Mouse (Mus musculus): ENCODE results near the gene Parvg.
A peak's percentile ranks its signal among the peaks of the same experiment; 100 is the strongest.
"Not testable (repeated sequence)": the region's sequence is repeated elsewhere in the genome, so short reads cannot be mapped to it uniquely, and the experiment has no call there.

The Parvg gene

DNA sequence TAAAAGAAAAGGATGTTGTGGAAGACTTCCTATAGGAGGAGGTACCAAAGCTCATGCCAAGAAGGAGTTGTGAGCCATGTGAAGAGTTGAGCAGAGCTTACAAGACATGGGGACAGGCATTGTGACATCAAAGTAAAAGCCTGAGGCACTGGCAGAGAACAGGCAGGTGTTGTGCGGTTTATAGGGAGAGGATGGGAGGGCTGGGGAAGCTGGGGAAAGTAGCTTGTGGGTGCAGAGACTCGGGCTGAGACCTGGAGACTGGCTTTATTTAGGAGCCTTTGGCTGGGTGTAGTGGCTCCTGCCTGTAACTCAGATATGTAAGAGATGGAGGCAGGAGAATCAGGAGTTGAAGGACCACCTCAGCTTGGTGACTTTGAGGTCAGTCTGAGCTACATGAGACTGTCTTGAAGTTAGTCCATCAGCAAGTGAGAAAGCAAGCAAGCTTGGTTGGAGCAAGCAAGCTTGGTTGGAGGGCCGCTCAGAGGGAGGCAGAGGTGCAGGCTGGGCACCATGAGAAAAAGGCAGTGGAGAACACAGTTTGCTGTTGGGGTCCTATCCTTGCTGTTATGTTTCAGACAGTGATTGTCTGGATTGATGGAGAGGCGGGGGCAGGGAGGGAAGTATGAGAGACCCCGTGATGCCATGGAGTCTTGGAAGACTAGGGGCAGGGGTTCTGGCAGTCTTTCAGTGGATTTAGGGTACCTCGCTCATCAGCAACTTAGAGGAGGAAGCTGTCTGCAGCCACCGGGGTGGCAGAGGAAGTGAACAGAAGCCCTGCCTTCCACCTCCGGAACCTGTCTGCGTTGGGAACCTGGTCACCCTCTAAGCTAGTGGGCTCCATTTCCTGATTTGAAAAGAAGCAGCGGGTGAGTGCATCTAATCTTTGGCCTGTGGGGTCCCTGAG lies at the start of gene Parvg:
Gene Parvg, plus strand, starts transcription at position 61 of the 904 bp plus-strand sequence.
- no peak for DNase-seq

DNA sequence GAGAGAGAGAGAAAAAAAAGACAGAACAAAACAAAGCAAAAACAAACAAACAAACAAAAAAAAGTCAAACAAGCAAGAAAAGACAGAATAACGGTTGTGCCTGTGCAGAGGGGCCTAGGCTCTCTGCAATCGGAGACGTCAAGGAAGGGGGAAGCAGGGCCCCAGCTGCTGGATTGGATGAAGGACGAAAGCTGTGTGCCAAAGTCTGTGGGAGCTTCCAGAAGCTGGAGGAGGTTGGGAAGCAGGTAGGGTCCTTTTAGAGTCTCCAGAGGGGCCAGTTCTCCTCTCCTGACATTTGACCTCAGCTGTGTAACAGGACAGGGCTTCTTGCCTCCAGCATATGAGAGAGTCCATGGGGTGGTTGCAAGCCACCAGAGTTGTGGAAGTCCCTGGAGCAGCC lies 47.8 kb upstream of the Parvg start:
- no peak for DNase-seq

DNA sequence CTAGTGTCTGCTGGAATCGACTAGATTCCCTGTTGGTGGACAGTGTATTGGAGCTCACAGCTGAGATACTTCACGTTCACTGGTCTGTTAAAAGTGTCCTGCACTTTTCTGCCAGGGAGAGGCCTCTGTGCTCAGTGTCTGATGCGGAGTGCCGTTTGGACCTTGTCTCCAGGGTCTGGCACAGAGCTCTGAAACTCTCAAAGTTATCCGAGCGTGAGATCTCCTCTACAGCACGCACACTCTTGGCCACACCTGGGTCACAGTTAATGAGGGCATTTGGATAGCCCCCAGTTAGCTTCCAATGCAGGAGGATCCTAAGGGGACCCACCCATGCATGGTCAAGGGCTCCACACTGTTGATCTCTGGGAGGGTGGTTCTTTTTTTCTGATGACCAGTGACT lies 45.7 kb upstream of the Parvg start:
- no peak for DNase-seq

DNA sequence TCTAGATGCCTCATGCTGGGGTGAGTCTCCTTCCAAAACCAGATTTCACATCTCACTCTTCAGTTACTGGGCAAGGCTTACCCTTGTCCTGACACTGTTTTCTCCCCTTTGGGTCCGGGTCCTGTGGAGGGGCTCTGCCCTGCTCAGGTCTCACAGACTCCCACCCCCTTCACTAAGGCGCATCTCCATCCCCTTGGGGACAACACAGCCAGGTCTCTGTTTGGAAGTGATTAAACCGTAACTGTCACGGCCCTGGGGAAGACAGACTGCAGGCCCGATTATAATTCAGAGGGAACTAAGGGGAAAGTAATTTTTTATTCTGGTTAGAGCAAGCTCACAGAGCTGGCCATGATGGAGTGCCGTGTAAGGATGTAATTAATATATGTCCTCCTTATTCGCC lies 45.2 kb upstream of the Parvg start:
- no peak for DNase-seq

DNA sequence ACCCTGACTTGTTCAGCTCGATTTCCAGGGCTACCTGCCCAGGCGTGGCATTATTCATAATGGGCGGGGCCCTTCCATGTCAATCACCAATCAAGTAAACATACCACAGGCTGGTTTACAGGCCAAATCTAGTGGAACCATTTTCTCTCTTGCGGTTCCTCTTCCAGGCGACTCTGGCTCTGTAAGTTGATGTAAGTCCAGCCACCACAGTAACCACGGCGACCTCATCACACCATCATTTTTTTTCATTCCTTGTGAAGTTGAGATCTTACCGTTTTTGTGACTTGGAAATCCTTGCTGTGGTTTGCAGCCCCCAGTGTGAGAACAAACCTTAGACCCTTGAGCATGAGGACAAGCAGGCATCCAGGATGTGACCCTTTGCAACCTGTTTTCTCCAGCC lies 43.5 kb upstream of the Parvg start:
- DNase-seq = no peak

DNA sequence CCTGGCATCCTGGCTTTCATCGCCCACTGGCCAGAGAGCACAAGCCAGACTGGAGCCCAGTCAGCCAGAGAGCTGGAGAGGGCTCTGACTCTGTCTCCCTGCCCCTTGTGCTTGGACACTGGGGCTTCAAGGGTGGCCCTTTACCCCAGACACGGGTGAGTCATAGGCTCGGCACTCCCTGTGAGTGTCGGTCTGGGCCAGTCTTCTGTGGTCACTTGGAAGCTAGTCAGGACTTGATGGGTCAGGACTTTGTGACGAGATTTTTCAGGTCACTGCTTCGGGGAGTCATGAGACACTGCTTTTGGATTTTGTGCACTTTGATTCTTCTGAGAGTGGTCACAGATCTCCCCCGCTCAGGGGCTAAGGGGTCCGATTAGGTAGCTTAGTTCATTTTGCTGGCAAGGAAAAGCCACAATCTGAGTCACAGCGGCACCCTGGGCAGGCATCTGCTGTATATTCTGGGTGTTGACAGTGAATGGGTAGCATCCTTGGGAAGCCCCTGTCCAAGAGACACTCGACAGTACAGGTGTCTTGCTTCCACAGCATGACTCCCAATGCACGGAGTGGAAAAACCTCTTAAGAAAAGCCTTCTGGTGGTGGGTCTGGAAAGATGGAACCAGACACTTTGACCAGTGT lies 43.0 kb upstream of the Parvg start:
- DNase-seq = no peak

DNA sequence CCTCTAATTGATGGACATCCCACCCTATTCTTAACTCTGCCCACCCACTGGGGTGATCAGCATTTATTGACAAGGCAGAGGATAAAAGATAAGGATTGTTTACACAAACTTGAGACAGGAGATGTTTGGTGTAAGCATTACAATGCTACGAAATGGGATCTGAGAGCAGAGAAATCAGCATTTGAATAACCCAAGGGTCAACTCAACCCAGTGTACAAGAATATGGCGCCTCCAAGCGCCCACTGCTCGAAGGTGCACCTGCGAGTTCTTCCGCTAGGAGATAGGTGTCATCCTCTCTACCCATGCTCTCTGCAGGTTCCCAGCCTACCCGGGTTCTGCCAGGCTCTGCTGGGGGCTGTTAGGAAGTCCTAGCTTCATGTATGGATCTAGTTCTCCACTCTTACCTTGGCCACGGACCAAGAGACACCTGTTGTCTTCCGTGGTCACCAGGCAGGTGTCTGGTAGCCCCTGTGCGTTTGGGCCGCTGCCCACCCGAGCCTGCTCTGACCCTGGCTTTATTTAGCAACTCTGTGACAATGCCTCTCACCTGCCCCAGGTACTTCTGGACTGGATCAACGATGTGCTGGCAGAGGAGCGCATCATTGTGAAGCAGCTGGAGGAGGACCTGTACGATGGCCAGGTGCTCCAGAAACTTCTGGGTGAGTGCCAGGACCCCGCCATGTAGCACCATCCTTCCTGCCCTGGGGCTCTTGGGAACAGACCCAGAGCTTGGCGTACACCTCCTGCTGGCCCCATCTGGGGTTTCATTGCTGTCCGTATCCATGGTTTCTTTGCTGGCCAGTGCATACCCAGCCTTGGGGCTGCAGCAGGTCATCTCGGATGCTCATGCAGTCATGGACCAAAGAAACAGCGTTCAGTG lies 41.4 kb upstream of the Parvg start:
- no peak for DNase-seq

DNA sequence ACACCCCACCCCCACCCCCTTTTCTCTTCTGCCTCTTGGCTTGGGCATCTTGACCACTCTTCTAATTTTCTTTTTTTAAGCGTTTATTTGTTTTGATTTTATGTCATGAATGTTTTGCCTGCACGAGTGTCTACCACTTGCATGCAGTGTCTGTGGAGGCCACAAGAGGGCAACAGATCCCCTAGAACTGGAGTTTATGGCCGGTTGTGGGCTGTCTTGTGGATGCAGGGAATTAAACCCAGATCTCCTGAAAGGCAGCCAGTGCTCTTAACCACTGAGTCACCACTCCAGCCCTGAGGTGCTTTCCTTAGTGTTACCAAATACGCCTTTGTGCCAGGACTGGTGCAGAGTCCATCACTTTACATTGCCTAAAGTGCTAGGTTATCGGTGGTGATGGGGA lies 39.8 kb upstream of the Parvg start:
- DNase-seq = peak; percentile 57

DNA sequence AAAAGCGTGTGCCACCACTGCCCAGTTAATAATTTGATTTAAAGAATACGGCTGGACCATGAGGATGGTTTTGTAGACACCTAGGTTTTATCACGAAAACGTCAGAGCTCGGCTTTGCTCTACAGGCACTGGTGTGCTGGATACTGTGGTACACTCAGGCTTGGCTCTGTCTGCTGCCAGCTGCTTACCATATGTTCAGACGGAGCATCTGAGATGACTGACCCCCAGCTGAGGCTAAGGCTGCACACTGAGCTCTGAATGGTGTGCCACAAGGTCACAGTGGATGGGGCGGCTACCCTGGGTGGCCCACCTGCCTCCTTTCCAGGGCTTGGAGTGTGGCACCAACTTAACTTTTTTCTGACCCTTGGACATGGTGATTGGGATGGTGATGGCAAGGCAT lies 38.4 kb upstream of the Parvg start:
- peak; percentile 43 for DNase-seq

DNA sequence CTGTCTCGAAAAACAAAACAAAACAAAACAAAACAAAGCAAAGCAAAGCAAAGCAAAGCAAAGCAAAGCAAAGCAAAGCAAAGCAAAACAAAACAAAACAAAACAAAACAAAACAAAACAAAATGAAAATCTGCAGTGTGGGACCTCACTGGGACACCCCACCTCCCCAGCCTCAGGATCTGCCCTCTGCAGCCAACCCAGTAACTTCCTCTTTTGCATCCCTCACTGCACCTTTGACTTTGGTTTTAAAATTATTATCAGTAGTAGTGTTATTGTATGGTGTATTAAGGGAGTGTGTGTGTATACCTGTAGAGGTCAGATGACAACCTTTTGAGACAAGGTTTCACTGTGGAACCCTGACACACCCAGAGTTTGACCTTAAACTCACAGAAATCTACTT lies 34.9 kb upstream of the Parvg start:
- not testable (repeated sequence) for DNase-seq

DNA sequence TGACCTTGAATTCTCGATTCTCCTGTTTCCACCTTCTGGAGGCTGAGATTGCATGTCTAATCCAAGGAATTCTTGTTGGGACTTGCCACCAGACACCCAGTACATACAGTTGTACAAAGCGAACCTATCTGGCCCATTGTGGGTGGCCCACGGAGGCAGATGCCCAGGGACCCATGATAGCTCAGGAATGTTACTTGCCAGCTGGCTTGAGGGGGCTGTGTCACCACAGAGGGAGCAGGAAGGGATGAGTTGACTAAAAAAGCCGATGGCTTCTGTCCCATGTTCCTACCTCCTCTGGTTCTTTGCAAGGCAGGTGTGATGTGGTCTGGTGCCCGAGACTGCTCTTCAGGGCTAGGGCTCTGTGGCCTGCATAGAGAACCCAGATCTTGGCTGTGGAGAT lies 32.7 kb upstream of the Parvg start:
- DNase-seq = no peak

DNA sequence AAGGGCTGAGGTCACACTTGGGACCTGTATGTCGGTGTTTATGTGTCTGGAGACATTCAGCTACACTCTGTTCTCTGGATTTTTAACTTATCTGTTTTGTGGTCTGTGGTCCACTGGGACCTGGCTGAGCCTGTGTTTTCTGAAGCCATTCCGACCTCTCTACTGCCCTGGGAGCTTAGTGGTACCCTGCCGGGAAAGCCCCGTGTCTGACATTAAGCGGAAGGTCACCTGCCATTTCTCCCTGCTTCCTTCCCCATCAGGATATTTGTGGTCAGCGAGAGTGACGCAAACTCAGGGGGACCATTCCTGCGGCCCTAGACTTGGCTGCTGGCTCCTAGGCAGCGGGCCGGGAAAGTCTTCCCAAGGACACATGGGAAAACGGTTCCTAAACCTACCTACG lies 30.2 kb upstream of the Parvg start:
- no peak for DNase-seq

DNA sequence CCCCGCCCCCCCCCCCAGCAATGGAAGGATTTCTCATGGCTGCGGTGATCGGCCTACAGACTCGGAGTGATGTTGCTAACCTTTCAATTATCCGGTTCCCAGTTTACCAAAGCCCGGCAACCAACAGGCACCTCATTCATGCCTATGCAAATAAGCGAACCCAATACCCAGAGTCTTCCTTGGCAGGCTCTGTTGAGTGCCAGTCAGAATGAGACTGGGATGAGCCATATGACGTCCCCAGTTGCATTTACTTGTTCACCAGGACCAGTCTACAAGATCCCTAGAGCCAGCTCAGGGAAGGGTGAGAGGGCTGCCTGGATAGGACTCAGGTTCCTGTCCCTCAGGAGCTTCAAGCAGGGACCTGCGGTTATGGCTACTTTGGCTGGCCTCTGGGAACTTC lies 29.4 kb upstream of the Parvg start:
- no peak for DNase-seq

DNA sequence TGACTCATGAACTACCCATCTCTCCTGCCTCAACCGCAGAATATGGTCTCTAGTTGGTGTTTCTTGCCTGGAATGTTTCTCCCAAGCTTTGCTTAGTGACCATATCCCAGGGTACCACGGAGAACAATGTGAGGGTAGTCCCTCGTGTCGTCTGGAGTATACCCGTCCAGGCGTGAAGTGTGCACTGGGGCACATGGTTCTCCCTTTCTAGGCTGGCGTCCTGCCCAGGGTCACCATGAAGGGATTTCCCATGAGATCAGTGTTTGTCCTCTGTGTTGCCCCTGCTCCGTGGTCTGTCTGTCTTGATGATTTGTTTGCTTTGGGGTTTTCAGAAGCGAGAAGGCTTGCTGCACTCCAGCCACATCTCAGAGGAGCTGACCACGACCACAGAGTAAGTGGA lies 28.6 kb upstream of the Parvg start:
- peak; percentile 69 for DNase-seq

DNA sequence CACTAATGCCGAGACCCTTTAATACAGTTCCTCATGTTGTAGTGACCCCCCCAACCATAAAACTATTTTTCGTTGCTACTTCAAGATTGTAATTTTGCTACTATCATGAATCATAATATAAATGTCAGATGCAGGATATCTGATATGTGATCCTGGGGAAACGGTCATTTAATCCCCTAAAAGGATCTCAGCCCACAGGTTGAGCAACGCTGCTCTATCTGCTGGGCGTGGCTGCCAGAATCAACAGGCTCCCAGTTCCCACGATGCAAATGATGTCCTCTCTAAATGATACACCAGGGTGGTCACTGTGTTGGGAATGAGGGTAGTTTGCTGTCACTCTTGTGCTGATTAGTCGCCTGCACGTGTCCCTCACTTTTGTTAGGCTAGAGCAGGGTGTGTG lies 26.4 kb upstream of the Parvg start:
- DNase-seq = no peak

DNA sequence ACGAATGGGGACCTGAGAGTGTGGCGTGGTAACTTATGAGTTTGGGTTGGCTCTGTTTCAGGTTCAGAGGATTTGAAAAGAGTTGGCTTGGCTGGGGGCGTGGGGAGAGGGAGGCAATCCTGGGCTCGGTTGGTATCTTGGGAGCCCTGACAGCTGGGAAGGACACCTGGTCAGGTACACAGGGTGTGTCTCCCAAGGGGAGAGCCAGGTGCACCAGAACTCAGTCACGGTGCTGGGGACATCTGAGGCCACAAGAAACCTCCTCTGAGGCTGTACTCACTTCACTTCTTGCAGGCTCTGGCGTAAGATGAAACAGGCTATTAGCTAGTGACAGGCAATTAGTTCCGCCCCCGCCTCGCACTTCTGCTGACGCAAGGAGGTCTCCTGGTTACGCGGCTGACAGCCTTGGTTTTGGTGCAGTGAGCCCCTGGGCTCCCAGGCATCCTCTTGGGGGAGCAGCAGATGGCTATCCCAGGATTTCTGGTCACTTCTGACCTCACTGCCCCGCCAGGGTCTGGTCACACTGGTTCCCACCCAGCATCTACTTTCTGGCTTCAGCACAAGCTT lies 24.9 kb upstream of the Parvg start:
- peak; percentile 58 for DNase-seq

DNA sequence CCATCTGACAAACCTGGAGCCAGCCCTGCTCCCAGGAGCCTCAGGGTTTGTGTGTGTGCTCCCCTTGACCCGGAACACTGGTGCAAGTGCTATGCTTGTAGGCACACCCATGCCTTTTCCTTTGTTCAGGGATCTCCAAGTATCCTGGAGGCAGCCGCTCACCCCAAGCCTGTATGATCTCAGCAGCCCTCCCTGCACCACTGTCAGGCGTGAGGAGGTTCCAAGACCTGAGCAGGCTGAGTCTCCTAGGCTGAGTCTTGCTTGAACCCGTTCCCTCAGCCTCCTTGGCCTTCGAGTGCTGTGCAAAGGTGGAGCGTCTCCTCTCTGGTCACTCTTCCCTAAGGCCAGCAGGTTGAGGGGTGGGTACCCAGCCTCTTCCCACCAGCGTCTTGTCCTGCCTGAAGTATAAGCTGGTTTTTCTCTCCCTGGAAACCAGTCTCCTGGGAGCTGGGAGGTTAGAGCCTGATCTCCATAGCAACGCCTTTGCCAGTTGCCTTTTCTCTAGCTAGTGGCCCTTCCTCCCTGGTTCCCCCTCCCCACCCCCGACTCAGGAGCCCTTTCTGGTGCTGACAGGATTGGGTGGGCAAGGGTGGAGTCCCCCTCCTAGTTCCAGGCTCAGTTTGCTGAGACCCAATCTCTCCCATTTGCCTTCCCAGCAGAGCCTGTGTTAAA lies 24.0 kb upstream of the Parvg start:
- peak; percentile 75 for DNase-seq

DNA sequence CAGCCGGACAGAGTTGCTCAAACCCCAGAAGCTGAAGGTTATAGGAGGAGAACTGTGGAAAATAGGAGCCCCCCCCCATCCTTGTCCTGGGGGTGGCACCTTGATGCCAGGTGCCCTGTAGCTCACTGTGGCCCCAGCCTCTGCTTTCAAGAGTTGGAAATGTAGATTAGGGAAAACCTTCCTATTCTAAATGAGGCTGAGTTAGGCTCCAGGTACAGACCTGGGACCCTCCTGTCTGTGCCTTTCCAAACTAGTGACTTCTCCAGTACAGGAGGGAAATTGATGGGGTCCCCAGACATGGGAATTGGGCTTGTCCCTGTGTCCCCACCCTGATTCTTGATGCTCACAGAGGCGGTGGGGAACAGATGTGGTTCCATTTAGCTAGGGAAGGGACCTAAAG lies 23.2 kb upstream of the Parvg start:
- DNase-seq = no peak

DNA sequence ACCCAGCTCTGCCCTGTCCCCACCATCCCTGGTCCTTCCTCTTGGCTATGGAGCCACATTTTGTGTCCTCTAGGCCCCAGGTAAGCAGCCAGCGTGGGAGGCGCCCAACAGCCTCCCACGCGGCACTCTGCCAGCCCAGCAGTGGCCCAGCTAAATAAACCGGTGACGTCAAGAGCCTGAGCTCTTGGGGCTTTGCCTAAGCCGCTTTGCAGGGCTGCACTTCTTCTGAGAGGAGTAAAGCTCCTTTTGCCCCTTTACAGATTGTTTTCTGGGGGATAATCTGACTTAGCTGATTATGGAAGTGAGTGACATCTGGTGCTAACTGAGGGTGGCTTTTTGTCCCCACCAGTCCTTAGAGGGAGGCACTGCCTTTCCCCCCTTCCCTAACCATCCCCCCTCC lies 22.8 kb upstream of the Parvg start:
- DNase-seq = peak; percentile 95

DNA sequence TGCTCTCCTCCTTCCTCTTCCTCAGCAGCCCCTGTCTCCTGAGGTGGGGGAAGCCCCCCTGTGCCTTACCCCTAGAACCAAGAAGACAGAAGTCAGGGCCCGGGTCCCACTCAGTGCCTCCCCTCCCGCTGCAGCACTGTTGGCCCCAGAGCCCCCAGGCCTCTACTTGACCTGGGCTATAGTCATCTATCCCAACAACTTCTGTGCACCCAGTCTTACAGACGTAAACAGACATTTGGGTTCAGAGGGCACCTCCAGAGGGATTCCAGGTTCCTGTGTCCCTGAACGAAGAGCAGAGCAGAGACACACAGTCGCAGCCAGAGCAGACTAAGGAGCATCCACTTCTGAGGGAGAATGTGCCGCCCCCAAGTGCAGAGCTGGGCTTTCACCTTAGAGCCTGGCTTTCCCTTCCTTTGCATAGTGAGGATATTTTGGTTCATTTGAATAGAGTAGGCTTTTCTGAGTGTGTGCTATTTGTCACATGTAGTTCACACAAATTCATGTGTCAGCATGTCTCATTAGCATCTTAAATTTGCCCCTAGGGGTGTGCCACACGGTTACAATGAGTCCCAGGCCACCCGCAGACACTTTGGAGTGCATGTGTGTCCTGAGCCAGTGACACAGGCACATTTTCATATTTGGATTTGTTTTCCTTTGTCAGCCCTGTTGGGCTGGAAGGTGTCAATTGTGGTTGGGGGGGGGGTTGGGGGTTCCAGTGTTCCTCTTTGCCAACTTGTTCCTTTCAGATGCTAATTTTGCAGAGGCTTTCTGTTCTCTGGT lies 22.0 kb upstream of the Parvg start:
- DNase-seq = peak; percentile 48

DNA sequence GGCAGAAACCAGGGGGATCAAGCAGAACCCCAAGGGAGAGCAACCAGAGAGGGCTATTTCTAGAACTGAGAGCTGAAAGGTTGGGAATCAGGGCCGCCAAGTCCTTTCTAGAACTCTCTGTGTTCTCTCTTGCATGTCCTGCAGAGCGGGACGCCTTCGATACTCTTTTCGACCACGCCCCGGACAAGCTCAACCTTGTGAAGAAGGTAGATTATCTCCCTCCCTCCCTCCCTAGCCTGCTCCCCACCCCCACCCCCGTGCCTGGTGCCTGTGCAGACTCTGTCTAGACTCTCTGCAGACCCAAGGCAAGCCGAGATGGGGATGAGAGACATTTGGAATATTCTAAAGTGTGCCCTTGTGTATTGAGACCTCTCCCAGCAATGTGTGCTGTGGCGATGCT lies 20.6 kb upstream of the Parvg start:
- DNase-seq = peak; percentile 32

DNA sequence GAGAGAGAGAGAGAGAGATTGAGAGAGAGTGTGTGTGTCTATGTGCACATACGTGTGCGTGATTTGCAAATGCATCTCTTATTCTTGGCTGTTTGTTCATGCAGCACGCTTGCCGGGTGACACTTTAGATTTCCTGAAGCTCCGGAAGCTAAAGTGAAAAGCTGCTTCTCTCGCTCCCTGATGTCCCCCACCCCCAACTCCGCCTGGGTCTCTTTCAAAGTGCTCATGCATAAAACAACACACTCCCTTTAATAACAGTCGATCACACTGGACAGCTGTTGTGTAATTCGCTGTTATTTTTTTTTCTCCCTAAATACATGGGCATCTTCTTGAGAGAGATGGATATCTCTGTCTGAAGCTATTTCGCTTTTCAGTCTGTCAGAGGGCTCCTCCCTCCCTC lies 18.5 kb upstream of the Parvg start:
- DNase-seq = peak; percentile 30
